Mouse (Mus musculus) forebrain, embryonic 10.5 days (tissue): ENCODE results near the gene Acbd5. TPM values are rescaled to one million over a fixed set of nuclear protein-coding genes. Genes with fewer than 3 reads are reported as not detected.
A peak's percentile ranks its signal among the peaks of the same experiment; 100 is the strongest.

Experiments used
- DNase-seq: peaks from one replicate; pipeline ENCODE4 v3.0.0-alpha.2; 2017; ENCODE audit warnings: low spot score; ENCODE audit errors: extremely low spot score
- H3K27ac ChIP-seq: fragments of 300-500 bp; sonication (generic); 2 replicates; pipeline ENCODE4 v1.5.1; 2016; ENCODE audit warnings: mild to moderate bottlenecking
- H3K27me3 ChIP-seq: fragments of 300-500 bp; sonication (generic); 2 replicates; pipeline ENCODE4 v1.6.1; 2016; ENCODE audit warnings: mild to moderate bottlenecking; ENCODE audit not compliant: poor library complexity, severe bottlenecking
- H3K36me3 ChIP-seq: fragments of 300-500 bp; sonication (generic); replicated peaks from 2 replicates; pipeline ENCODE4 v1.6.1; 2016; ENCODE audit warnings: mild to moderate bottlenecking, moderate library complexity
- H3K4me1 ChIP-seq: fragments of 300-500 bp; sonication (generic); 2 replicates; pipeline ENCODE4 v1.6.1; 2016
- H3K4me3 ChIP-seq: fragments of 300-500 bp; sonication (generic); 2 replicates; pipeline ENCODE4 v1.5.1; 2016; ENCODE audit warnings: mild to moderate bottlenecking, moderate library complexity
- H3K9me3 ChIP-seq: fragments of 300-500 bp; sonication (generic); 2 replicates; pipeline ENCODE4 v1.6.1; 2016; ENCODE audit warnings: mild to moderate bottlenecking, moderate library complexity
- WGBS: fragments of 180-500 bp; shearing (Covaris S2); methylation state at CpG from one replicate; pipeline ENCODE4 v1.1.7; 2016; 5-methylcytosine and 5-hydroxymethylcytosine counted together
- polyA plus RNA-seq: library from polyadenylated mRNA; unstranded; fragments of >200 nt; fragmentation: Nextera tagmentation; extraction: Ambion mirVana; gene quantifications from 2 replicates; pipeline ENCODE4 v1.2.1, GENCODE M21; 2016

Gene Acbd5
- polyA plus RNA-seq, result 27.8 and 28.8 TPM in 2 replicates

DNA sequence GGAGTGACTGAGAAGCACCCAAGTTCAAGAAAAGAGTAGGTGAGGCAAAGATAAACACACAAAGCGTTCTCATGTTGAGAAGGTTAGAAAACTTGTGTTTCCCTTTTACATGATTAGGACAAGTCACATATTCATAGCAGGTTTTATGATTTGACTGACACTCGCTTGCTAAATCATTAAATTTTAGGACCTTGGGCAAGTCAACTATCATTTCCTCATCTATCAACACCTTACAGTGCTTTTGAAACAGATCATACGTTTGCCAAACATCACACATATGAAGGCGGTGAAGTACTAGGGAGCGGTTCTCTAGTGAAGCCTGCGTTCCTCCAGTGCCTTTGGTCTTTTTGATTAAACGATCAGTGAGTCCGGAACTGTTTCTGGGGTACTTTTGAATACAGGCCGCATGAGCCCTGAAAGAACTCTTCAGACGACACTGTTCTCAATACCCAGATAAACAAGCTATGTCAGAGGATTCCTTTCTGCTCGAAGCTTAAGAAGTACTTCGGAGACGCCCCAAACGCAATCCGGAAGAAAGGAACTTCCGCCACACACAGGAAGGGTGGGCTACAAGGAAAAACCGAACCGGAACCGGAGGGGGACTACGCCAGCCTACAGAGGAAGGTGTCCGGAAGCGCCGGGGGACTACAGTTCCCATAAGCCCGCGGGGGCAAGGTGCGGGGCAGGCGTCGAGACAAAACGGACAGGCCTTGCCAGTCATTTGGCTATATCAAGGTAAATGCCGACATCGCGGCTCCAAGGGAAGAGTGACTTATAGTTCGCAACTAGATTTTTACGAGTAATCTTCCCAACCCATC lies at the start of gene Acbd5:
Gene Acbd5 (plus strand): TSS at position 616 of the 818 bp plus-strand sequence.
- 3% methylated on average over 34 of the region's 34 CpGs for WGBS
- Histone ChIP-seq H3K4me1 (peaks cover 14% of the 10 kb centered on the region), H3K4me3 (peak within 1 kb of the TSS; percentile 75), H3K27ac (peak within 1 kb of the TSS; percentile 92), H3K9me3 (no peaks in the 10 kb centered on the region), H3K27me3 (no peaks in the 10 kb centered on the region), H3K36me3 (peaks cover 5% of the 10 kb centered on the region; the same call in 1 of the 2 replicates)
- DNase-seq, result peak; percentile 93

DNA sequence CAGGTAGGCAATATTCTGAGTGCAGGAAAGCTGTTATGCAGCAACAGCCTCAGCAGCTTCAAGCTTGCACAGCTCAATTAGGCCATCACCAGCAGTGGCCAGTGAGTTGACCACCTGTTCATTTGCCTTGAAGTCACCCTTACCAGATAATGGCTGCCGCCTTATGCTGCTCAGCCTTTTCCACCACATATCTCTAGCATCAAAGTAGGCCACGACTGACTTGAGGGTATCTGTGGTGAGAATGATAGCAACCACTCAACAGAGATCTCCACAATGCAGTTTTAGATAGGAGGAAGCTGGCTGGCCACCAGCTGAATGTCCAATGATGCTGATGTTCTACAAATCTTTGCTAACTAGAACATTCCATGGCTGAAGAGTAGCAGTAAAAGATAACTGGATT lies 48.8 kb upstream of the Acbd5 start:
- Histone ChIP-seq H3K4me1 (peaks cover 23% of the 10 kb centered on the region), H3K4me3 (no peak overlapping the region), H3K27ac (no peak overlapping the region), H3K9me3 (no peaks in the 10 kb centered on the region), H3K36me3 (peaks cover 9% of the 10 kb centered on the region), H3K27me3 (no peaks in the 10 kb centered on the region)
- 94% methylated on average over 2 of the region's 2 CpGs for WGBS
- no peak for DNase-seq

GRCm38 (mm10) chr2:23021320-23021719 lies 46.6 kb upstream of the Acbd5 start:
- DNase-seq, result no peak
- 88% methylated on average over 4 of the region's 4 CpGs for WGBS
- Histone ChIP-seq H3K36me3 (peaks cover 9% of the 10 kb centered on the region), H3K27me3 (no peaks in the 10 kb centered on the region), H3K9me3 (no peaks in the 10 kb centered on the region), H3K27ac (no peak overlapping the region), H3K4me1 (peaks cover 18% of the 10 kb centered on the region), H3K4me3 (no peak overlapping the region)

DNA sequence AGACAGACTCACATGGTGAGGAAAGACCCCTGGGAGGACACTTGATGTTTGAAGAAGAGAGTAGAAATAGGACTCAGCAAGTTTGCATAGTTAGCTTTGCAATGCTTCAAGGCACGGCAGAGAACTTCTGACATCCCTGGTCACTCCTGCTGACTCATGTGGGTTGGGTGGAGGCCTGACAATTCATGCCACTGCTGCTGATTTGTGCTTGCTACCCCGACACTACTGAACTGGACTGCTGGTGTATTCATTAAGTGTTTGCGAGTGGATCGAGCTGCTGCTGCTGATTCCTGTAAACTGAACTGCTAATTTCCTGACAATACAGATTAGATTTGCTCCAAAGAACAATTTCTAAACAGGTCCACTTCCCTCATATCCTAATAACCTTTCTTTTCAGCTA lies 46.2 kb upstream of the Acbd5 start:
- peaks cover 9% of the 10 kb centered on the region for H3K36me3 ChIP-seq
- no peaks in the 10 kb centered on the region for H3K9me3 ChIP-seq
- DNase-seq, result no peak
- 32% methylated on average over 4 of the region's 4 CpGs for WGBS
- peaks cover 18% of the 10 kb centered on the region for H3K4me1 ChIP-seq
- no peaks in the 10 kb centered on the region for H3K27me3 ChIP-seq
- H3K27ac ChIP-seq, result no peak overlapping the region
- H3K4me3 ChIP-seq, result no peak overlapping the region

DNA sequence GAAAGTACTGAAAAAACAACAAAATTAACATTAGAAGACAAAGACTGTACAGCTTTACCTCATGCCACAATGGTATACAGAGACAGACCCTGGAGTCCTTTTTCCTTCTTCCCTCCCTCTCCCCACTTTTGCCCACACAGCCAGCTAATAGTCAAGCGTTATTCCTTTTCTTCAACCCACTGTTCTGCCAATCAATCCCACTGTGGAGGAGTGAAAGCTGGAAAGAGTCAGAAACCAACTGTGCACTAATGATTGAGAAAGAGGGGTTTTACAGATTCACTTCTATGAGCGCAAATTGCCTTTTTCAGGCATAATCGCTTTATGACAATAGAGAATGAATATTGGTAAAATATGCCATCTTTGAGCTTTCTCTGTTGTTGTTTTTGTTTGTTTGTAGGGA lies 44.9 kb upstream of the Acbd5 start:
- H3K4me1 ChIP-seq, result peaks cover 18% of the 10 kb centered on the region
- no peaks in the 10 kb centered on the region for H3K27me3 ChIP-seq
- peaks cover 9% of the 10 kb centered on the region for H3K36me3 ChIP-seq
- WGBS, result 83% methylated on average over 3 of the region's 3 CpGs
- H3K27ac ChIP-seq, result no peak overlapping the region
- no peaks in the 10 kb centered on the region for H3K9me3 ChIP-seq
- DNase-seq, result no peak
- no peak overlapping the region for H3K4me3 ChIP-seq

DNA sequence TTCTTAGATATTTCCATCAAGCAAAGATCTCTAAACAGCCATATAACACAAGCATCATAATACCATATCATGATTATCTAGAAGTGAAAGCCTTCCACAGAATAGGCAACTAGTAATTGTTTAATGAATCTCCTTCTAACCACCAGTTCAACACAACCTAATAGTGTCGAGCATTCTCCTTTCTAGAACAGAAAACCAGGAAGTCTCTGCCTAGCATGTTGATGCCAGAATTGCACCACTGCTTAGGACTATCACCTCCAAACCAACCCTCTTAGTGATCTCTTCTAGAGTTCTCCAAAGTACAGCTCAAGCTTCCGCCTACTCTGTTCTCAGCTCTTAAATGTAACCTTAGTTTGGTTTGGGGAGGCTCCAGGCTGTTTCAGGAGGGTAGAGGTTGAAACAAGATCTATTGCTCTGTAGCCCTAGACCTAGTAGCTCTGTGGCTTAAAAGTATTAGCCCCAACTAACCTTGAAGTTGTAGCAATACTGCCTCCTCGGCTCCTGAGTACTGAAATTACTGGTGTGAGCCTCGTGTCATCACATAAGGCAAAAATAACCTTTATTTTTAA lies 44.2 kb upstream of the Acbd5 start:
- Histone ChIP-seq H3K27me3 (no peaks in the 10 kb centered on the region), H3K4me3 (no peak overlapping the region), H3K9me3 (no peaks in the 10 kb centered on the region), H3K4me1 (peaks cover 18% of the 10 kb centered on the region), H3K36me3 (peaks cover 7% of the 10 kb centered on the region), H3K27ac (no peak overlapping the region)
- WGBS, result 89% methylated on average over 4 of the region's 4 CpGs
- no peak for DNase-seq

DNA sequence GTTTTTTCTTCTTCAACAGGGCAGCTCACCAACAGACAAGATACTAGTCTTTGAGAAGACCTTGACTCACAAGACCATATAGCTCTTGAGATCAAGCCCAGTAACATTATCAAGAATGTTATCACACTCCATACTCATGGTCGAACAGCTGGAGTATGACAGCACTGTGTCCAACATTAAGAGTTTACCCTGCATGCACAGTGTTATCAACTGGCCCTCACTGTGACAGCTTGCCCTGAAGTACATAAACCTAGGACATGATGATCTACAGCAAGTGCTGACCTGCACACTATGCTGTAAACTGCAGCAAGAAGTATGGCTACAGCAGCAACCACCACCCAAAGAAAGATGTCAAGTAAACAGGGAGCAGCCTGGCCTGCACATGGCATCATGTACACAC lies 41.6 kb upstream of the Acbd5 start:
- WGBS, result 97% methylated on average over 1 of the region's 1 CpGs
- DNase-seq, result no peak
- Histone ChIP-seq H3K27me3 (no peaks in the 10 kb centered on the region), H3K9me3 (peaks cover 4% of the 10 kb centered on the region; the same call in 1 of the 2 replicates), H3K27ac (no peak overlapping the region), H3K4me3 (no peak overlapping the region), H3K4me1 (peaks cover 18% of the 10 kb centered on the region), H3K36me3 (peaks cover 13% of the 10 kb centered on the region)

- H3K36me3 ChIP-seq, result peaks cover 15% of the 10 kb centered on the region
- 88% methylated on average over 4 of the region's 4 CpGs for WGBS
- no peak overlapping the region for H3K27ac ChIP-seq
- H3K9me3 ChIP-seq, result peaks cover 4% of the 10 kb centered on the region; the same call in 1 of the 2 replicates
- H3K27me3 ChIP-seq, result no peaks in the 10 kb centered on the region
- H3K4me1 ChIP-seq, result no peaks in the 10 kb centered on the region
- H3K4me3 ChIP-seq, result no peak overlapping the region
- DNase-seq, result no peak
Observed at GRCm38 (mm10) chr2:23028826-23029225, 39.1 kb upstream of the Acbd5 start.

GRCm38 (mm10) chr2:23030631-23031030 lies 37.3 kb upstream of the Acbd5 start:
- Histone ChIP-seq H3K4me1 (no peaks in the 10 kb centered on the region), H3K4me3 (no peak overlapping the region), H3K27ac (no peak overlapping the region), H3K36me3 (peaks cover 15% of the 10 kb centered on the region), H3K27me3 (no peaks in the 10 kb centered on the region), H3K9me3 (peaks cover 4% of the 10 kb centered on the region; the same call in 1 of the 2 replicates)
- 100% methylated on average over 4 of the region's 4 CpGs for WGBS
- DNase-seq, result no peak

- no peak overlapping the region for H3K27ac ChIP-seq
- peaks cover 13% of the 10 kb centered on the region for H3K36me3 ChIP-seq
- H3K9me3 ChIP-seq, result peaks cover 2% of the 10 kb centered on the region; the same call in 1 of the 2 replicates
- H3K4me1 ChIP-seq, result peaks cover 13% of the 10 kb centered on the region
- H3K4me3 ChIP-seq, result no peak overlapping the region
- DNase-seq, result no peak
- H3K27me3 ChIP-seq, result no peaks in the 10 kb centered on the region
- 92% methylated on average over 3 of the region's 3 CpGs for WGBS
Observed at GRCm38 (mm10) chr2:23034692-23035435, 33.1 kb upstream of the Acbd5 start.

DNA sequence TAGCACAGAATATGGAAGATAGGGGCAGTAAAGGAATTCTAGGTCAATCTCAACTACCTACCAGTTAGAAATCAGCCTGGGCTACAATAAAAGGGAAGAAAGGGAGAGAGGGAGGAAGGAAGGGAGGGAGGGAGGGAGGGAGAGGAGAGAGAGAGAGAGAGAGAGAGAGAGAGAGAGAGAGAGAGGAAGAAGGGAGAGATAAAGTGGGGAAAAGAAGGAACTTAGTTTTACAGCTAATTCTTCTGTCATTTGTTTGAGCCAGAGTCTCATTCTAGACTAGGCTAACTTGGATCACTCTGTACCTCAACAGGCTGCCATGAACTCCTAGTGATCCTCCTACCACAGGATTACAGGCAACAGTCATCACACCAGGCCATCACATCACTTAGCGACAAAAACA lies 32.5 kb upstream of the Acbd5 start:
- H3K36me3 ChIP-seq, result peaks cover 10% of the 10 kb centered on the region
- 97% methylated on average over 1 of the region's 1 CpGs for WGBS
- no peaks in the 10 kb centered on the region for H3K9me3 ChIP-seq
- no peak overlapping the region for H3K27ac ChIP-seq
- H3K4me3 ChIP-seq, result no peak overlapping the region
- H3K4me1 ChIP-seq, result peaks cover 13% of the 10 kb centered on the region
- H3K27me3 ChIP-seq, result no peaks in the 10 kb centered on the region
- no peak for DNase-seq

DNA sequence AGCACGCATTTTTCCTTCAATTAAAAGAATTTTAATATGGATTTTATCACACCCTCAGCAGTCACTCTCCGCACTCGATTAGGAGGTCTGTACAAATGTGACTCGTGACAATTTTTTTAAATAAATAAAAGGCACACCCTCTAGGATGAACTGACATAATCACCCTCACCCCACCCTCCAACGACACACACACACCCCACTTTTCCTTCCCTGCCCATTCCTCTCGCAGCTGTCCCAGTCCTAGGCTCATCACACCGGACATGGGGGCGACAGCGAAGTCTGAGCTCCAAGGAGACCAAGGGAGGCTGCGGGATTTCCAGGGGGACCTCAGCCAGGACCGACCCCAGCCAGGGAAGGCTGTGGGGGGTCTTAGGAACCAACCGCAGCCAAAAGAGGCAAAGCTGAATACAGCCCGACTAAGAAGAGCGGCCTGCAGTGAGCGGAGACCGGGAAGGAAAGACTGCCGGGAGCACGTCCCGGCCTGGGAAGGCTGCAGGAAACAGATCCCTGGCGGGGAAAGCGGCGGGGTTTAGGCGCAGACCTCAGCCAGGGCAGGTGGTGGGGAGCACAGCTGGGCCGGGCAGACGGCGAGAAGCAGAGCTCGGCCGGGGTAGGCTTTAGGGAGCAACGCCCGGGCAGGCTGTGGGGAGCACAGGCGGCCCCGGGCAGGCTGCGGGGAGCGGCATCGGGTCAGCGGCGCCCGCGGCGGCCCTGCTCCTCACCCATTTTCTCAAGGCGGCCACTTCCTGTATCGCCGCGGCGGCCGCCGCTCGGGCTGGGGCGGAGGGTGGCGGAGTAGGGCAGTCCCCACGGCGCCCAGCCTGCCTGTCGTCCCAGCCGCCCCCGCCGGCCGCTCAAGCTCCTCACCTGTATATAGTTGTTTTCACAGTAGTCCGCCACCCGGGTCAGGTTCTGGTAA lies 28.6 kb upstream of the Acbd5 start:
- Histone ChIP-seq H3K27ac (peak overlapping the region; percentile 94), H3K4me3 (peak overlapping the region; percentile 95), H3K9me3 (no peaks in the 10 kb centered on the region), H3K4me1 (peaks cover 13% of the 10 kb centered on the region), H3K36me3 (no peaks in the 10 kb centered on the region), H3K27me3 (no peaks in the 10 kb centered on the region)
- under 1% methylated on average over 59 of the region's 59 CpGs for WGBS
- peak; percentile 65 for DNase-seq
